Mouse (Mus musculus): Measurements from ENCODE around the gene Maf. TPM values are rescaled to one million over a fixed set of nuclear protein-coding genes. Genes with fewer than 3 reads are reported as not detected.

Maf gene
- polyA plus RNA-seq, 1 experiment from 2014 or later = 12.1 TPM

DNA sequence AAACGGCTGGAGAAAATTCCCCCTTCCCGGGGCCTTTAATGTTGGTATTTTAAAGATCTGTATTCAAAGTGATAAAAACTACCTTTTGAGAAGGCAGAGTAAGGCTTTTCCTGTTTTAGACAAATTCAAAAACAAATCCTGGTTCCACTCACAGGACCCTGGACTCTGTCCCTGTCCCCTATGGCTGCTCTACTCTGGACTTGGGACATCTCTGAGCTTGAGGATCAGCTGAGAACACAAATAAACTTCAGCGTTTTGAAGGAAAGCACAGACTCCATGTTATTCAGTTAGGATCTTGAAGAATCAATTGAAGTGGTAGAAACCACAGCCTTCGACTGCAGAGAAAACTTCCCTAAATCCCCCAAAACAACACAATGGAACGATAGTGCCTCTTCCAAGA is 8.4 kb downstream of the Maf start:
- 50% methylated on average over 5 of the region's 5 CpGs for WGBS
- Histone ChIP-seq H3K9ac (replicated peaks; ENCODE audit: low read depth, low read length) (no peak overlapping the region), H3K36me3 (ENCODE audit: control insufficient read depth, insufficient read depth, low read length) (no peaks in the 10 kb centered on the region), H3K27me3 (ENCODE audit: control insufficient read depth, insufficient read depth, low read length) (no peaks in the 10 kb centered on the region), H3K9me3 (ENCODE audit: control insufficient read depth, low read depth, low read length) (no peaks in the 10 kb centered on the region), H3K27ac (ENCODE audit: low read length) (peak overlapping the region; percentile 3; the same call in 1 of the 2 replicates), H3K4me1 (ENCODE audit: control insufficient read depth, insufficient read depth, low read length) (peaks cover 6% of the 10 kb centered on the region; the same call in 1 of the 2 replicates), H3K4me2 (replicated peaks; ENCODE audit: low read depth, low read length) (no peak overlapping the region), H3K4me3 (ENCODE audit: low read depth, low read length) (no peak overlapping the region)
- no peak for ATAC-seq (ENCODE audit: insufficient number of reproducible peaks, insufficient read depth, low FRiP score, low read depth)

DNA sequence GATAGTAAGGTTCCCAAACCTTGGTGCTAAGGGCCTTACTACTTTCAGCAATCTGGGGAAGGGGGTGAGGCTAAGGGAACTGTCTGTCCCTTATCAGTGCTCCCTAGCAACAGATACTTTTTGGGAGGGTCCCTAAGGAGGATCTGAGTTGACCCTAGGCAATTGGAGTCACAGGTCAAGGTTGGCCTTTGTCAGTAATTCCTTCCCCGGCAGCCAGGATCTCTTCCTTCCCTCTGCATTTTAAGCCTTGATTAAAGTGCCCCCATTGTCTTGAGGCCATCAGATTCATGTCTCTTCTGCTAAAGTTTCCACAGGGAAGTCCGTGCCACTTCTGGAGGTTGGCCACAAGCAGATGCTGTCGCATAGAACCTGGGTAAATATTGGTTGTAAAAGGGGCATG is 10.2 kb downstream of the Maf start:
- no peak for ATAC-seq (ENCODE audit: insufficient number of reproducible peaks, insufficient read depth, low FRiP score, low read depth)
- 51% methylated on average over 3 of the region's 3 CpGs for WGBS
- H3K36me3 ChIP-seq (ENCODE audit: control insufficient read depth, insufficient read depth, low read length) = no peaks in the 10 kb centered on the region

DNA sequence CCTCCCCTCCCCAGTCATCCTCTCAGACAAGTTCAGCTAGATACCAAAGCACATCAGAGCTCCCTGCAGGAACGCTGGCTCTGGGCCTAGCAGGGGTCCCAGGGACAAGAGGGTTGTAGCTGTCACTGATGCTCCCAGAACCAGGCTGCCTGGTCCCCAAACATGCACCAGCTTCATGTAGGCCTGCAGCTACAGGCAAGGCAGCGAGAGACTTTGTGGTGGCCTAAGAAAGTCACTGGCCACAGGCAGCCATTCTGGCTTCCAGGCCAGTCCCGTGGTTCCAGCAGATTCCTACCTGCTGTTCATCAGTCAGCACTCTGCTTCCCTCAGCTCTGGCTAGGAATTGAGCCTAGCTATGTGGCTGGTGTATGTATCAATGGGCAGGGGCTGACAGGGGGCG is 10.9 kb downstream of the Maf start:
- H3K9ac ChIP-seq (replicated peaks; ENCODE audit: low read depth, low read length) = no peak overlapping the region
- H3K27ac ChIP-seq (ENCODE audit: low read length) = no peak overlapping the region
- H3K27me3 ChIP-seq (ENCODE audit: control insufficient read depth, insufficient read depth, low read length) = no peaks in the 10 kb centered on the region
- no peaks in the 10 kb centered on the region for H3K9me3 ChIP-seq (ENCODE audit: control insufficient read depth, low read depth, low read length)
- no peak for ATAC-seq (ENCODE audit: insufficient number of reproducible peaks, insufficient read depth, low FRiP score, low read depth)
- no peaks in the 10 kb centered on the region for H3K36me3 ChIP-seq (ENCODE audit: control insufficient read depth, insufficient read depth, low read length)
- H3K4me3 ChIP-seq (ENCODE audit: low read depth, low read length) = no peak overlapping the region
- WGBS = 83% methylated on average over 4 of the region's 4 CpGs
- H3K4me1 ChIP-seq (ENCODE audit: control insufficient read depth, insufficient read depth, low read length) = peaks cover 6% of the 10 kb centered on the region; the same call in 1 of the 2 replicates
- H3K4me2 ChIP-seq (replicated peaks; ENCODE audit: low read depth, low read length) = no peak overlapping the region

More for the DNA sequence above, 10.2 kb downstream of the Maf start:
- Histone ChIP-seq H3K27ac (ENCODE audit: low read length) (no peak overlapping the region), H3K9ac (replicated peaks; ENCODE audit: low read depth, low read length) (no peak overlapping the region), H3K4me3 (ENCODE audit: low read depth, low read length) (no peak overlapping the region), H3K4me1 (ENCODE audit: control insufficient read depth, insufficient read depth, low read length) (peaks cover 6% of the 10 kb centered on the region; the same call in 1 of the 2 replicates), H3K9me3 (ENCODE audit: control insufficient read depth, low read depth, low read length) (no peaks in the 10 kb centered on the region), H3K4me2 (replicated peaks; ENCODE audit: low read depth, low read length) (no peak overlapping the region), H3K27me3 (ENCODE audit: control insufficient read depth, insufficient read depth, low read length) (no peaks in the 10 kb centered on the region)

DNA sequence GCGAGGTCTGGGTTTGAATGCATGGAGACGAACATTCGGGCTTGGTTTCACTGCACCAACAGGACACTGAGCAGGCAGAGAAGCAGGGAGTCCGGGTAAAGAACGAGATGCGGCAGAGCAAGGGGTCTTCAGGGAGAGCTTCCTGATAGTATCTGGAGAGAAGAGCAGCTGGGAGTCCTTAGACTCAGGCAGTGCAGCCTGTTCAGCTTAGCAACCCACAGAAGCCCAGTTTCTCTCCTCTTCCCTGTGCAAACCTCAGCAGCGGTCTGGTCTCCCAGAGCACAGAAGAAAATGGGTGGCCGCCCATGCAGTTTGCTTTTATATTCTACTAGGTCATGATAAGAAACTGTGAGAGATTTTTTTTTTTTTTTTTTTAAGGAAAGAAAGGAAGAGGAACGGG is 20.2 kb downstream of the Maf start:
- no peaks in the 10 kb centered on the region for H3K9me3 ChIP-seq (ENCODE audit: control insufficient read depth, low read depth, low read length)
- H3K36me3 ChIP-seq (ENCODE audit: control insufficient read depth, insufficient read depth, low read length) = no peaks in the 10 kb centered on the region
- no peak overlapping the region for H3K9ac ChIP-seq (replicated peaks; ENCODE audit: low read depth, low read length)
- no peak for ATAC-seq (ENCODE audit: insufficient number of reproducible peaks, insufficient read depth, low FRiP score, low read depth)
- no peaks in the 10 kb centered on the region for H3K4me1 ChIP-seq (ENCODE audit: control insufficient read depth, insufficient read depth, low read length)
- H3K4me2 ChIP-seq (replicated peaks; ENCODE audit: low read depth, low read length) = no peak overlapping the region
- no peak overlapping the region for H3K4me3 ChIP-seq (ENCODE audit: low read depth, low read length)
- no peak overlapping the region for H3K27ac ChIP-seq (ENCODE audit: low read length)
- 73% methylated on average over 9 of the region's 9 CpGs for WGBS
- H3K27me3 ChIP-seq (ENCODE audit: control insufficient read depth, insufficient read depth, low read length) = no peaks in the 10 kb centered on the region

DNA sequence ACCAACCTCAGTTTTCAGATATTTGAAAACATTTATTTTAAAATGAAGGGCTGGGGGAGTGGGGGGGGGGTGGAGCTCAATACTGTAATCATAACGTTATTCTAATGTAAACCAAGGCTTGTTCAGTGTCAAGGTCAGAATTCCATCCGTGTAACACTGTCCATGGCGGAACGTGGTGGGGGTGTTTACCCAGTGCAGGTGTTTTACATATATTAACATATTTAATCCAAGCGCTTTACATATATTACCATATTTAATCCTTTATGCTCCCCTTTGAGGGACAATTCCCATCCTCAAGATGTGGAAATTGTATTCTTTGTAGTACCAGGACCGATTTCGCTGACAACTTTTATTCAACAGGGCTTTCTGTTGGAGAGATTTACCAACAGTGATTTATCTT is 24.3 kb downstream of the Maf start:
- no peaks in the 10 kb centered on the region for H3K27me3 ChIP-seq (ENCODE audit: control insufficient read depth, insufficient read depth, low read length)
- no peak overlapping the region for H3K9ac ChIP-seq (replicated peaks; ENCODE audit: low read depth, low read length)

DNA sequence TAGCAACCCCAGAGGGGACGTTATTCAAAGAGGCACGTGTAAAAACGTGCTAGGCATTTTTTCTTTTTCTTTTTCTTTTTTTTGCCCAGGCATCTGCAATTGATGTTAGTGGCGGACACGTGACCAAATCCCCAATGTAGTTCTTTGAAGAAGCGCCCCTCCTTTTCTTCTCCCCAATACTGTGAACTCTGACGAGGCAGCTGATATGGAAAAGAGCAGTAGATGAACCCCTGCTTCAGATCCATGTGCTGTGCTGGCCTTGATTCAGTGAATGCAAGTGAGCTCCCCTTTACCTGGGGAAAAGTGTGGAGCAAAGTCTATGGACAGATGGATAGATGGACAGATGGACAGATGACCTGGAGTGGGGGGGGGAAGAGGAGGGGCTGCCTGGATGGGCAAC is 28.1 kb downstream of the Maf start:
- H3K4me2 ChIP-seq (replicated peaks; ENCODE audit: low read depth, low read length) = no peak overlapping the region
- H3K4me3 ChIP-seq (ENCODE audit: low read depth, low read length) = no peak overlapping the region
- H3K27me3 ChIP-seq (ENCODE audit: control insufficient read depth, insufficient read depth, low read length) = no peaks in the 10 kb centered on the region
- no peaks in the 10 kb centered on the region for H3K9me3 ChIP-seq (ENCODE audit: control insufficient read depth, low read depth, low read length)
- WGBS = 67% methylated on average over 7 of the region's 7 CpGs
- H3K36me3 ChIP-seq (ENCODE audit: control insufficient read depth, insufficient read depth, low read length) = no peaks in the 10 kb centered on the region
- no peak overlapping the region for H3K9ac ChIP-seq (replicated peaks; ENCODE audit: low read depth, low read length)
- ATAC-seq (ENCODE audit: insufficient number of reproducible peaks, insufficient read depth, low FRiP score, low read depth) = no peak
- no peaks in the 10 kb centered on the region for H3K4me1 ChIP-seq (ENCODE audit: control insufficient read depth, insufficient read depth, low read length)
- no peak overlapping the region for H3K27ac ChIP-seq (ENCODE audit: low read length)

More for the DNA sequence above, 24.3 kb downstream of the Maf start:
- H3K9me3 ChIP-seq (ENCODE audit: control insufficient read depth, low read depth, low read length) = no peaks in the 10 kb centered on the region
- no peaks in the 10 kb centered on the region for H3K4me1 ChIP-seq (ENCODE audit: control insufficient read depth, insufficient read depth, low read length)
- H3K4me2 ChIP-seq (replicated peaks; ENCODE audit: low read depth, low read length) = no peak overlapping the region
- no peaks in the 10 kb centered on the region for H3K36me3 ChIP-seq (ENCODE audit: control insufficient read depth, insufficient read depth, low read length)
- no peak overlapping the region for H3K4me3 ChIP-seq (ENCODE audit: low read depth, low read length)
- ATAC-seq (ENCODE audit: insufficient number of reproducible peaks, insufficient read depth, low FRiP score, low read depth) = no peak
- H3K27ac ChIP-seq (ENCODE audit: low read length) = no peak overlapping the region
- WGBS = 49% methylated on average over 7 of the region's 7 CpGs

DNA sequence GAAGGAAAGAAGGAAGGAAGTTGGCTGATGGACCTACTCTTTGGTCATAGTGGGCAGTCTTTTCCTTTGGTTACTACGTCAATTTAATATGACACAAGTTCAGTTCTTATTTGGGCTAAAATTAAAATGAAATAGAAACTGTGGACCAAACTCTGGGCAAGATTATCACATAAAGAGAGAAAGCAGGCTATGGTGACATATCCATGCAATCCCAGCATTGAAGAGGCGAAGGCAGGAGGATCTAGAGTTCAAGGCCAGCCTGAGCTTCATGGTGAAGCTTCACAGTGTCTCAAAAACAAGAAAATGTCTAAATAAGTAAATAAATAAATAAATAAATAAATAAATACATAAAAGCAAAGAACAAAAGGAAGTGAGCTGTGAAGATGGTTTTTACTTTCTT is 42.7 kb downstream of the Maf start:
- no peaks in the 10 kb centered on the region for H3K27me3 ChIP-seq (ENCODE audit: control insufficient read depth, insufficient read depth, low read length)
- no peak overlapping the region for H3K27ac ChIP-seq (ENCODE audit: low read length)
- H3K9me3 ChIP-seq (ENCODE audit: control insufficient read depth, low read depth, low read length) = no peaks in the 10 kb centered on the region
- no peak overlapping the region for H3K9ac ChIP-seq (replicated peaks; ENCODE audit: low read depth, low read length)
- no peak for ATAC-seq (ENCODE audit: insufficient number of reproducible peaks, insufficient read depth, low FRiP score, low read depth)
- 90% methylated on average over 2 of the region's 2 CpGs for WGBS
- no peak overlapping the region for H3K4me2 ChIP-seq (replicated peaks; ENCODE audit: low read depth, low read length)
- H3K4me3 ChIP-seq (ENCODE audit: low read depth, low read length) = no peak overlapping the region
- H3K4me1 ChIP-seq (ENCODE audit: control insufficient read depth, insufficient read depth, low read length) = no peaks in the 10 kb centered on the region
- H3K36me3 ChIP-seq (ENCODE audit: control insufficient read depth, insufficient read depth, low read length) = no peaks in the 10 kb centered on the region

DNA sequence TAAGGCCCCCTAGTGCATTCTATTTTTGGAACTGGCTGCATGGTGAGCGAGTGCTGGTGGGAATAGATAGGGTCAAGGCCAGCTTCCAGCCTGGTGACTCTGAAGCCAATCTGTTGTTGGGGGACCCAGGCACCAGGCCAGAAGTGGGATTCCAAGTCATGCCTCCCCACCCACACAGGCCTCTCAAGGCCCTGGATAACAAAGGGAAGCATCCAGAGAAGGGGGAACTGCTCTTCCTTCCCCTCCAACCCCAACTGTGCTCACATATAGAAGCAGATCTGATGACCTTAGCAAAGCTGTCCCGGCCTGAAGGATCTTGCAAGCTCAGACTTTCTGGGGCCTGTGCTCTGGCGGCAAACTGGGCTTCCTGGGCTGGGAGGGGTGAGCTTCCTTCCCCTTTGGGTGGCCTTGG is 57.5 kb downstream of the Maf start:
- no peak overlapping the region for H3K4me3 ChIP-seq (ENCODE audit: low read depth, low read length)
- H3K27me3 ChIP-seq (ENCODE audit: control insufficient read depth, insufficient read depth, low read length) = no peaks in the 10 kb centered on the region
- H3K4me2 ChIP-seq (replicated peaks; ENCODE audit: low read depth, low read length) = no peak overlapping the region
- no peak overlapping the region for H3K27ac ChIP-seq (ENCODE audit: low read length)
- ATAC-seq (ENCODE audit: insufficient number of reproducible peaks, insufficient read depth, low FRiP score, low read depth) = no peak
- no peaks in the 10 kb centered on the region for H3K9me3 ChIP-seq (ENCODE audit: control insufficient read depth, low read depth, low read length)
- H3K4me1 ChIP-seq (ENCODE audit: control insufficient read depth, insufficient read depth, low read length) = no peaks in the 10 kb centered on the region
- 70% methylated on average over 3 of the region's 3 CpGs for WGBS
- H3K9ac ChIP-seq (replicated peaks; ENCODE audit: low read depth, low read length) = no peak overlapping the region
- no peaks in the 10 kb centered on the region for H3K36me3 ChIP-seq (ENCODE audit: control insufficient read depth, insufficient read depth, low read length)

DNA sequence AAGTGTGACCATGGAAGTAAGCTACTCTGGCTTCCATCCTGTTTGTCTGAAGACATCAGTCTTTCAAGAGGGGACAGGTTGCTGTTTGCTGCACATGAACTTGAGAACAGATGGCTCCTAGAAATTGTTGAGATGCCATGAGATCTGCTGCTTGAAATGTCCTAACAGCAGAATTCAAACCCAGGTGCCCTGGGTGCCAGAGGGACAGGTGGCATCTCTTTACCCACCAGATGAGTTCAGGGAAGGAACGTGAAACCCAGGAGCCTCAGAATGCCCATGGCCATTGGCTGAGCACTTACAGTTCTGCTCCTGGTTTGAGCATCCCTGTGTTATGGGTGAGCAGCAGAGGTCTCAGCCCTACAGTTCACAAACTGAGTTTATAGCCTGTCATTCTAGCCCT is 62.5 kb downstream of the Maf start:
- Histone ChIP-seq H3K9ac (replicated peaks; ENCODE audit: low read depth, low read length) (no peak overlapping the region), H3K9me3 (ENCODE audit: control insufficient read depth, low read depth, low read length) (no peaks in the 10 kb centered on the region), H3K4me3 (ENCODE audit: low read depth, low read length) (no peak overlapping the region), H3K27ac (ENCODE audit: low read length) (no peak overlapping the region), H3K27me3 (ENCODE audit: control insufficient read depth, insufficient read depth, low read length) (no peaks in the 10 kb centered on the region), H3K36me3 (ENCODE audit: control insufficient read depth, insufficient read depth, low read length) (no peaks in the 10 kb centered on the region), H3K4me1 (ENCODE audit: control insufficient read depth, insufficient read depth, low read length) (no peaks in the 10 kb centered on the region), H3K4me2 (replicated peaks; ENCODE audit: low read depth, low read length) (no peak overlapping the region)
- ATAC-seq (ENCODE audit: insufficient number of reproducible peaks, insufficient read depth, low FRiP score, low read depth) = no peak
- 85% methylated on average over 1 of the region's 1 CpGs for WGBS
